Mouse (Mus musculus): Measurements from ENCODE around the gene Klkb1. TPM values are rescaled to one million over a fixed set of nuclear protein-coding genes. Genes with fewer than 3 reads are reported as not detected.
"Not testable (repeated sequence)": the region's sequence is repeated elsewhere in the genome, so short reads cannot be mapped to it uniquely, and the experiment has no call there.

Klkb1 gene
- polyA plus RNA-seq, 1 experiment from 2014 or later, result 0.02 TPM

DNA sequence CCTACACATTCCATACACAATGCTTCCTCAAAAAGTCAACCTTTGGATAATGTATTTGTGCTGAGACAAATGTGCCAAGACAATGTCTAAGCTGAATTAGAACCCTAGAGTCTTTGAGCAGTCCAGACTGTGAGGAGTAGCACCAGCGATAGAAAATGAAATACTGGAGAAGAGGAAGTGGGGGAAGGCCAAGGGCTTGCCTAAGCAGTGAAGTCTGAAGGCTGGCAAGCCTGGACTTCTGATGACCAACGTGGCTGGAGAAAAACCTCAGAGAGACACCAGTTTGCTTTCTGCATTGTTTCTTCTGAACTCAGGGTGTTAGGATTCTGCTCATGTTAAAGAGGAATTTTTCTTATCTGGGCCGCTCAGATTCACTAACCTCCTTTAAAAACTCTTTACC is 36.2 kb upstream of the Klkb1 start:
- ATAC-seq (ENCODE audit: low FRiP score, low TSS enrichment) (no peak), DNase-seq (ENCODE audit: low spot score) (no peak)
- Histone ChIP-seq H3K27ac (replicated peaks) (no peak overlapping the region), H3K4me1 (replicated peaks; ENCODE audit: control insufficient read depth, insufficient read depth) (no peaks in the 10 kb centered on the region), H3K4me3 (ENCODE audit: low read depth, low read length) (no peak overlapping the region), H3K9ac (ENCODE audit: low read length) (no peak overlapping the region), H3K36me3 (ENCODE audit: control insufficient read depth, insufficient read depth, low read length) (no peaks in the 10 kb centered on the region), H3K27me3 (ENCODE audit: control insufficient read depth, insufficient read depth, low read length) (no peaks in the 10 kb centered on the region), H3K4me2 (replicated peaks; ENCODE audit: low read depth) (no peak overlapping the region), H3K9me3 (ENCODE audit: control insufficient read depth, low read length) (no peaks in the 10 kb centered on the region)
- TF ChIP-seq CTCF (IDR thresholded peaks at IDR 0.05; ENCODE audit: low read depth) (no peak), EP300 (optimal IDR thresholded peaks at IDR 0.05) (no peak)
- WGBS, result 69% methylated on average over 3 of the region's 3 CpGs

DNA sequence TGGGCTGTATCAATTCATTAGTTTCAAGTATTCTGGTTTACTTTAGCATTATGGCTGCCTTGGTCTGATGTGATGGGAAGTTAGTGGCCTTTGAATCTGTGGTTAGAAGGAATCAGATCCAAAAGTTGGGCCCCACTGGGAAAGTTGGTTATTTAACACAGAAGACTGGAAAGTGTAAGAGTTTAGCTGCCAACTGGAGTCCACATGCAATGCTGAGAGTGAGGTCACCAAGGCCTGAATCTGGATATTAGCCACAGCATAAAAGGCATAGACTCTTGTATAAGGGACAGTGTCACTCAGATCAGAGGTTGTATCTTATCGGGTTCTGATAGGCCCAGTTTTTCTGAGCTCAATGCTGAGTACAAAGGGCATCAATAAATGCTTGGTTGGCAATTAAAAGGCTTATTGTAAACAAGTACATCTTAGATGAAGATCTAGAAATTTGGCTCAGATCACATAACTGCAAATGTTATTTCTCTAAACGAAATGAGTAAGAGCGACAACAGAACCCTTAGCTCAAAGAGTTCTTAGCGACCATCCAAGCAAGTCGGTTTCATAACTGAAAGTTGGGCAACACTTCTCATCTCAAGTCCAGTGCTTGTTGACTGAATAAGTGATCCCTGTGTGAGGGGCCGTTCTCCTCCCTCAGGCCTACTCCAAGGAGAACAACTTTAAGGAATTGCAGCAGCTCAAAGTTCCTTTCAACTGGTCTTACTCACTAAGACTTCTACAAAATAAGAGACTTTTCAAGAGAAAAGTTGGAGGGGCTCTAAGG is 34.7 kb upstream of the Klkb1 start:
- TF ChIP-seq CTCF (IDR thresholded peaks at IDR 0.05; ENCODE audit: low read depth), result no peak
- no peak for TF ChIP-seq EP300 (optimal IDR thresholded peaks at IDR 0.05)
- 80% methylated on average over 6 of the region's 6 CpGs for WGBS
- Histone ChIP-seq H3K4me1 (replicated peaks; ENCODE audit: control insufficient read depth, insufficient read depth) (no peaks in the 10 kb centered on the region), H3K4me2 (replicated peaks; ENCODE audit: low read depth) (no peak overlapping the region), H3K27ac (replicated peaks) (no peak overlapping the region), H3K9me3 (ENCODE audit: control insufficient read depth, low read length) (no peaks in the 10 kb centered on the region), H3K9ac (ENCODE audit: low read length) (no peak overlapping the region), H3K27me3 (ENCODE audit: control insufficient read depth, insufficient read depth, low read length) (no peaks in the 10 kb centered on the region), H3K4me3 (ENCODE audit: low read depth, low read length) (no peak overlapping the region), H3K36me3 (ENCODE audit: control insufficient read depth, insufficient read depth, low read length) (no peaks in the 10 kb centered on the region)
- ATAC-seq (ENCODE audit: low FRiP score, low TSS enrichment) (no peak), DNase-seq (ENCODE audit: low spot score) (no peak)

DNA sequence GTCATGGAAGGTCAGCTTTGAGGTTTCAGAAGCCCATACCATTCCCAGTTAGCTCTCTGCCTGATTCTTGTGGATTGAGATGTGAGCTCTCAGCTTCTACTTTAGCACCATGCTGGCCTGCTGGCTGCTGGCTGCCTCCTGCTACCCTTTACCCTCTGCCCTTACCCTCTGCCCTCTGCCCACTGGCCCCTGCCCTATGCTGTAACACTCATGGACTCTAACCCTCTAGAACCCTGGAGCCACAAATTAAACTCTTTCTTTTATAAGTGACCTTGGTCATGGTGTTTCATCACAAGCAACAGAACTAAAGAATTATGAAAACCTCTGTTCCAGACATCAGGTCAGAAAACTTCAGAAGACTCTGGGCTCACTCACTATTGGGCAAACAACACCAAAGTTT is 32.4 kb upstream of the Klkb1 start:
- ATAC-seq (ENCODE audit: low FRiP score, low TSS enrichment); H3K4me2 ChIP-seq (replicated peaks; ENCODE audit: low read depth); H3K4me3 ChIP-seq (ENCODE audit: low read depth, low read length); H3K9me3 ChIP-seq (ENCODE audit: control insufficient read depth, low read length); H3K27ac ChIP-seq (replicated peaks); H3K27me3 ChIP-seq (ENCODE audit: control insufficient read depth, insufficient read depth, low read length); H3K4me1 ChIP-seq (replicated peaks; ENCODE audit: control insufficient read depth, insufficient read depth); H3K36me3 ChIP-seq (ENCODE audit: control insufficient read depth, insufficient read depth, low read length); DNase-seq (ENCODE audit: low spot score); H3K9ac ChIP-seq (ENCODE audit: low read length): not testable (repeated sequence)

DNA sequence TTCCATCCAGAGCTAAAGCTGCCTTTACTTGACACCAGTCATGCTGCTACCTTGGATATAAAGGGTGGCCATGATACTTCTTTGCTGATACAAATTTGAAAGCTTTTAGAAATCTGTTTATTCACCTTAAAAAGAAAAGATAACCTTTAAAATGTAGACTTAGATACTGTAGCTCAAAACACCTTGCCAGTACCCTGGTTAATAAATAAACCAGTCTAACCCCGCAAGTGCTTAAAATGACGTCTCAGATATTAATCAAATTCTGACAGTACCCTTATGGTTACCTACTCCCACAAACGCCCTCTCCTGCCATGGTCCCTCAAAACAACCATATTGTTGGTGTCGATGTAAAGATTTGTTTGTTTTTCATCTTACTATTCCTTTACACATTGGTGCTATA is 29.5 kb upstream of the Klkb1 start:
- WGBS, result 38% methylated on average over 4 of the region's 4 CpGs
- no peak overlapping the region for H3K27ac ChIP-seq (replicated peaks)
- TF ChIP-seq EP300 (optimal IDR thresholded peaks at IDR 0.05) (no peak), CTCF (IDR thresholded peaks at IDR 0.05; ENCODE audit: low read depth) (no peak)

DNA sequence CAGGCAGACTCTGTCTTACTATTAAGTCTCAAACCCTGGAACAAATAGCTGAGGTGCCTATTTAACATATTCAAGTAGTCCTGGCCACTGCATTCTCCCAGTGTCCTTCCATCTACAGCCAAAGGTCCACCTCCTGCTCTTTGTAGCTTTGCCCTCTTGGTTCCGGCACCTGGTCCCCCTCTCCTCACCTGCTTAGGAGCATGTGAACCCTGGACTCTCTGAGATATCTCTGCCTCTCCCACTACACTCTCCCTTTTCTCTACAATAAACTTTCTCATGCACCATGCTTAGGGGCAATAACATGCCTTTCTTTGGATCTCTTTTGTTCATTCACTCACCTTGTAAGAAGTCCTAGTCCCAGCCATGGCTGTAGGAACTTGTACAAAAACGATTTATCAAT is 26.7 kb upstream of the Klkb1 start:
- ATAC-seq (ENCODE audit: low FRiP score, low TSS enrichment) (no peak), DNase-seq (ENCODE audit: low spot score) (no peak)
- TF ChIP-seq EP300 (optimal IDR thresholded peaks at IDR 0.05) (no peak), CTCF (IDR thresholded peaks at IDR 0.05; ENCODE audit: low read depth) (no peak)
- no peaks in the 10 kb centered on the region for H3K36me3 ChIP-seq (ENCODE audit: control insufficient read depth, insufficient read depth, low read length)
- WGBS, result 71% methylated on average over 2 of the region's 2 CpGs
- H3K27me3 ChIP-seq (ENCODE audit: control insufficient read depth, insufficient read depth, low read length), result no peaks in the 10 kb centered on the region
- no peak overlapping the region for H3K27ac ChIP-seq (replicated peaks)
- H3K4me3 ChIP-seq (ENCODE audit: low read depth, low read length), result no peak overlapping the region
- H3K4me2 ChIP-seq (replicated peaks; ENCODE audit: low read depth), result no peak overlapping the region
- H3K9ac ChIP-seq (ENCODE audit: low read length), result no peak overlapping the region
- H3K4me1 ChIP-seq (replicated peaks; ENCODE audit: control insufficient read depth, insufficient read depth), result no peaks in the 10 kb centered on the region
- H3K9me3 ChIP-seq (ENCODE audit: control insufficient read depth, low read length), result no peaks in the 10 kb centered on the region

More for the DNA sequence above, 29.5 kb upstream of the Klkb1 start:
- H3K9me3 ChIP-seq (ENCODE audit: control insufficient read depth, low read length), result no peaks in the 10 kb centered on the region
- H3K4me2 ChIP-seq (replicated peaks; ENCODE audit: low read depth), result no peak overlapping the region
- no peaks in the 10 kb centered on the region for H3K36me3 ChIP-seq (ENCODE audit: control insufficient read depth, insufficient read depth, low read length)
- DNase-seq (ENCODE audit: low spot score) (no peak), ATAC-seq (ENCODE audit: low FRiP score, low TSS enrichment) (no peak)
- no peak overlapping the region for H3K4me3 ChIP-seq (ENCODE audit: low read depth, low read length)
- no peaks in the 10 kb centered on the region for H3K27me3 ChIP-seq (ENCODE audit: control insufficient read depth, insufficient read depth, low read length)
- H3K9ac ChIP-seq (ENCODE audit: low read length), result no peak overlapping the region
- no peaks in the 10 kb centered on the region for H3K4me1 ChIP-seq (replicated peaks; ENCODE audit: control insufficient read depth, insufficient read depth)

DNA sequence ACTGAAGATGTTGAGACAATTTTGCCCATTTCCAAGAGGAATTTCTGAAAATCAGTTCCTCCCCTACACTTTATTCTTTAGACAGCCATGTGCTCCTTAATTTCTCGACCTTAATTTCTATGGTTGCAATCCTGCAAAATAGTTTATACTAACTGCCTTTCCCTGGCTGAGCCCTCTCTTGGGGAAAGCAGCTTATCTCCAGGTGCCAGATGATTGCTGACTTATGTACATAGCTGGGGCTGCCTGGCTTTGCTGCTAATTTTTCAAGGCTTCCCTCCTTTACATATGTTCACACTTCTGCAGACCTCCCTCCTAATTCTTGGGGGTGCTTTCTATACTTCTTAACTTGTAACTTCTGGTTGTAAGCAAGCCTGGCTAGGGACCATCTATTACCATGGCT is 26.3 kb upstream of the Klkb1 start:
- TF ChIP-seq CTCF (IDR thresholded peaks at IDR 0.05; ENCODE audit: low read depth), result no peak
- TF ChIP-seq EP300 (optimal IDR thresholded peaks at IDR 0.05), result no peak
- H3K27me3 ChIP-seq (ENCODE audit: control insufficient read depth, insufficient read depth, low read length), result no peaks in the 10 kb centered on the region
- no peaks in the 10 kb centered on the region for H3K36me3 ChIP-seq (ENCODE audit: control insufficient read depth, insufficient read depth, low read length)
- no peak for DNase-seq (ENCODE audit: low spot score)
- ATAC-seq (ENCODE audit: low FRiP score, low TSS enrichment), result 0 out of 2 replicates have a peak, but pooled peaks have one; percentile 40
- H3K9me3 ChIP-seq (ENCODE audit: control insufficient read depth, low read length), result no peaks in the 10 kb centered on the region
- no peaks in the 10 kb centered on the region for H3K4me1 ChIP-seq (replicated peaks; ENCODE audit: control insufficient read depth, insufficient read depth)
- H3K9ac ChIP-seq (ENCODE audit: low read length), result no peak overlapping the region
- no peak overlapping the region for H3K4me3 ChIP-seq (ENCODE audit: low read depth, low read length)
- H3K27ac ChIP-seq (replicated peaks), result no peak overlapping the region
- H3K4me2 ChIP-seq (replicated peaks; ENCODE audit: low read depth), result no peak overlapping the region
- WGBS, result 41% methylated on average over 1 of the region's 1 CpGs
